Mouse (Mus musculus): ENCODE measurements around the gene Aldh1l1. TPM values are rescaled to one million over a fixed set of nuclear protein-coding genes. Genes with fewer than 3 reads are reported as not detected.
"Not testable (repeated sequence)": the region's sequence is repeated elsewhere in the genome, so short reads cannot be mapped to it uniquely, and the experiment has no call there.

Aldh1l1 gene
- polyA plus RNA-seq, 1 experiment from 2014 or later = 72.2 TPM

- Histone ChIP-seq H3K9me3 (replicated peaks; ENCODE audit: control insufficient read depth, low read length, poor library complexity, severe bottlenecking) (no peaks in the 10 kb centered on the region), H3K27me3 (ENCODE audit: control insufficient read depth, insufficient read depth, low read depth, low read length) (no peaks in the 10 kb centered on the region), H3K4me2 (ENCODE audit: low read length) (no peak overlapping the region), H3K9ac (ENCODE audit: low read depth, low read length) (no peak overlapping the region), H3K27ac (ENCODE audit: low read length) (no peak overlapping the region), H3K36me3 (ENCODE audit: control insufficient read depth, insufficient read depth, low read length) (no peaks in the 10 kb centered on the region), H3K4me3 (ENCODE audit: low read depth, low read length) (no peak overlapping the region), H3K4me1 (ENCODE audit: control insufficient read depth, insufficient read depth, low read length) (no peaks in the 10 kb centered on the region)
- 80% methylated on average over 7 of the region's 7 CpGs for WGBS
- no peak for ATAC-seq
Observed at GRCm38 (mm10) chr6:90625207-90625994, 139.2 kb downstream of the Aldh1l1 start.

- 83% methylated on average over 4 of the region's 4 CpGs for WGBS
- Histone ChIP-seq H3K36me3 (ENCODE audit: control insufficient read depth, insufficient read depth, low read length) (no peaks in the 10 kb centered on the region), H3K4me3 (ENCODE audit: low read depth, low read length) (no peak overlapping the region), H3K4me2 (ENCODE audit: low read length) (no peak overlapping the region), H3K27me3 (ENCODE audit: control insufficient read depth, insufficient read depth, low read depth, low read length) (no peaks in the 10 kb centered on the region), H3K4me1 (ENCODE audit: control insufficient read depth, insufficient read depth, low read length) (no peaks in the 10 kb centered on the region), H3K9ac (ENCODE audit: low read depth, low read length) (no peak overlapping the region), H3K9me3 (replicated peaks; ENCODE audit: control insufficient read depth, low read length, poor library complexity, severe bottlenecking) (no peaks in the 10 kb centered on the region), H3K27ac (ENCODE audit: low read length) (no peak overlapping the region)
- no peak for ATAC-seq
Observed at GRCm38 (mm10) chr6:90627556-90627955, 141.3 kb downstream of the Aldh1l1 start.

GRCm38 (mm10) chr6:90629506-90629905, 143.3 kb downstream of the Aldh1l1 start:
- WGBS = 93% methylated on average over 6 of the region's 6 CpGs
- H3K9ac ChIP-seq (ENCODE audit: low read depth, low read length) = no peak overlapping the region
- H3K36me3 ChIP-seq (ENCODE audit: control insufficient read depth, insufficient read depth, low read length) = no peaks in the 10 kb centered on the region
- no peaks in the 10 kb centered on the region for H3K4me1 ChIP-seq (ENCODE audit: control insufficient read depth, insufficient read depth, low read length)
- ATAC-seq = no peak
- no peak overlapping the region for H3K4me3 ChIP-seq (ENCODE audit: low read depth, low read length)
- H3K27ac ChIP-seq (ENCODE audit: low read length) = no peak overlapping the region
- no peaks in the 10 kb centered on the region for H3K27me3 ChIP-seq (ENCODE audit: control insufficient read depth, insufficient read depth, low read depth, low read length)
- H3K9me3 ChIP-seq (replicated peaks; ENCODE audit: control insufficient read depth, low read length, poor library complexity, severe bottlenecking) = no peaks in the 10 kb centered on the region
- H3K4me2 ChIP-seq (ENCODE audit: low read length) = no peak overlapping the region

GRCm38 (mm10) chr6:90630427-90630826, 144.2 kb downstream of the Aldh1l1 start:
- H3K36me3 ChIP-seq (ENCODE audit: control insufficient read depth, insufficient read depth, low read length) = no peaks in the 10 kb centered on the region
- no peaks in the 10 kb centered on the region for H3K27me3 ChIP-seq (ENCODE audit: control insufficient read depth, insufficient read depth, low read depth, low read length)
- no peaks in the 10 kb centered on the region for H3K4me1 ChIP-seq (ENCODE audit: control insufficient read depth, insufficient read depth, low read length)
- no peak for ATAC-seq
- H3K4me3 ChIP-seq (ENCODE audit: low read depth, low read length) = no peak overlapping the region
- no peak overlapping the region for H3K27ac ChIP-seq (ENCODE audit: low read length)
- no peak overlapping the region for H3K9ac ChIP-seq (ENCODE audit: low read depth, low read length)
- WGBS = 92% methylated on average over 7 of the region's 7 CpGs
- H3K9me3 ChIP-seq (replicated peaks; ENCODE audit: control insufficient read depth, low read length, poor library complexity, severe bottlenecking) = no peaks in the 10 kb centered on the region
- no peak overlapping the region for H3K4me2 ChIP-seq (ENCODE audit: low read length)

GRCm38 (mm10) chr6:90632526-90632925, 146.3 kb downstream of the Aldh1l1 start:
- not testable (repeated sequence) for H3K4me1 ChIP-seq (ENCODE audit: control insufficient read depth, insufficient read depth, low read length); H3K9ac ChIP-seq (ENCODE audit: low read depth, low read length); H3K27me3 ChIP-seq (ENCODE audit: control insufficient read depth, insufficient read depth, low read depth, low read length); H3K4me2 ChIP-seq (ENCODE audit: low read length); H3K4me3 ChIP-seq (ENCODE audit: low read depth, low read length); ATAC-seq; H3K27ac ChIP-seq (ENCODE audit: low read length); H3K36me3 ChIP-seq (ENCODE audit: control insufficient read depth, insufficient read depth, low read length); H3K9me3 ChIP-seq (replicated peaks; ENCODE audit: control insufficient read depth, low read length, poor library complexity, severe bottlenecking)
- WGBS = 70% methylated on average over 3 of the region's 3 CpGs

GRCm38 (mm10) chr6:90635081-90635480, 148.9 kb downstream of the Aldh1l1 start:
- H3K4me3 ChIP-seq (ENCODE audit: low read depth, low read length) = no peak overlapping the region
- no peaks in the 10 kb centered on the region for H3K9me3 ChIP-seq (replicated peaks; ENCODE audit: control insufficient read depth, low read length, poor library complexity, severe bottlenecking)
- WGBS = 45% methylated on average over 4 of the region's 4 CpGs
- H3K27ac ChIP-seq (ENCODE audit: low read length) = no peak overlapping the region
- H3K27me3 ChIP-seq (ENCODE audit: control insufficient read depth, insufficient read depth, low read depth, low read length) = no peaks in the 10 kb centered on the region
- H3K36me3 ChIP-seq (ENCODE audit: control insufficient read depth, insufficient read depth, low read length) = no peaks in the 10 kb centered on the region; the same call in 1 of the 2 replicates
- no peak for ATAC-seq
- no peak overlapping the region for H3K4me2 ChIP-seq (ENCODE audit: low read length)
- H3K9ac ChIP-seq (ENCODE audit: low read depth, low read length) = no peak overlapping the region
- no peaks in the 10 kb centered on the region for H3K4me1 ChIP-seq (ENCODE audit: control insufficient read depth, insufficient read depth, low read length)

GRCm38 (mm10) chr6:90635611-90636010, 149.4 kb downstream of the Aldh1l1 start:
- Histone ChIP-seq H3K27me3 (ENCODE audit: control insufficient read depth, insufficient read depth, low read depth, low read length) (no peaks in the 10 kb centered on the region), H3K9me3 (replicated peaks; ENCODE audit: control insufficient read depth, low read length, poor library complexity, severe bottlenecking) (no peaks in the 10 kb centered on the region), H3K4me2 (ENCODE audit: low read length) (no peak overlapping the region), H3K27ac (ENCODE audit: low read length) (no peak overlapping the region), H3K4me1 (ENCODE audit: control insufficient read depth, insufficient read depth, low read length) (no peaks in the 10 kb centered on the region), H3K4me3 (ENCODE audit: low read depth, low read length) (no peak overlapping the region), H3K9ac (ENCODE audit: low read depth, low read length) (no peak overlapping the region), H3K36me3 (ENCODE audit: control insufficient read depth, insufficient read depth, low read length) (no peaks in the 10 kb centered on the region; the same call in 1 of the 2 replicates)
- WGBS = 76% methylated on average over 3 of the region's 3 CpGs
- ATAC-seq = no peak

- no peak for ATAC-seq
- 84% methylated on average over 3 of the region's 3 CpGs for WGBS
- Histone ChIP-seq H3K27ac (ENCODE audit: low read length) (no peak overlapping the region), H3K9ac (ENCODE audit: low read depth, low read length) (no peak overlapping the region), H3K36me3 (ENCODE audit: control insufficient read depth, insufficient read depth, low read length) (no peaks in the 10 kb centered on the region; the same call in 1 of the 2 replicates), H3K27me3 (ENCODE audit: control insufficient read depth, insufficient read depth, low read depth, low read length) (no peaks in the 10 kb centered on the region), H3K4me2 (ENCODE audit: low read length) (no peak overlapping the region), H3K4me1 (ENCODE audit: control insufficient read depth, insufficient read depth, low read length) (no peaks in the 10 kb centered on the region; the same call in 1 of the 2 replicates), H3K9me3 (replicated peaks; ENCODE audit: control insufficient read depth, low read length, poor library complexity, severe bottlenecking) (no peaks in the 10 kb centered on the region), H3K4me3 (ENCODE audit: low read depth, low read length) (no peak overlapping the region)
Observed at GRCm38 (mm10) chr6:90643057-90643456, 156.8 kb downstream of the Aldh1l1 start.

- peak; percentile 21; the same call in 1 of the 2 replicates for ATAC-seq
- no peak overlapping the region for H3K4me3 ChIP-seq (ENCODE audit: low read depth, low read length)
Observed at GRCm38 (mm10) chr6:90644965-90645364, 158.7 kb downstream of the Aldh1l1 start.

More at GRCm38 (mm10) chr6:90644965-90645364, 158.7 kb downstream of the Aldh1l1 start:
- H3K27me3 ChIP-seq (ENCODE audit: control insufficient read depth, insufficient read depth, low read depth, low read length) = no peaks in the 10 kb centered on the region
- H3K4me1 ChIP-seq (ENCODE audit: control insufficient read depth, insufficient read depth, low read length) = no peaks in the 10 kb centered on the region; the same call in 1 of the 2 replicates
- H3K9ac ChIP-seq (ENCODE audit: low read depth, low read length) = no peak overlapping the region
- H3K36me3 ChIP-seq (ENCODE audit: control insufficient read depth, insufficient read depth, low read length) = no peaks in the 10 kb centered on the region
- H3K4me2 ChIP-seq (ENCODE audit: low read length) = no peak overlapping the region
- WGBS = 65% methylated on average over 4 of the region's 4 CpGs
- H3K9me3 ChIP-seq (replicated peaks; ENCODE audit: control insufficient read depth, low read length, poor library complexity, severe bottlenecking) = no peaks in the 10 kb centered on the region
- no peak overlapping the region for H3K27ac ChIP-seq (ENCODE audit: low read length)

Data from midbrain, embryonic 16.5 days (tissue).